Mouse (Mus musculus) telencephalon, adult 2 months (tissue): ENCODE results near the gene Ncor2.

Experiments used
- DNase-seq: peaks from one replicate; pipeline ENCODE4 v3.0.0-alpha.2; 2011; ENCODE audit warnings: low read depth, low spot score

Gene Ncor2

GRCm38 (mm10) chr5:125127920-125128319, 51.1 kb downstream of the Ncor2 start:
- no peak for DNase-seq

DNA sequence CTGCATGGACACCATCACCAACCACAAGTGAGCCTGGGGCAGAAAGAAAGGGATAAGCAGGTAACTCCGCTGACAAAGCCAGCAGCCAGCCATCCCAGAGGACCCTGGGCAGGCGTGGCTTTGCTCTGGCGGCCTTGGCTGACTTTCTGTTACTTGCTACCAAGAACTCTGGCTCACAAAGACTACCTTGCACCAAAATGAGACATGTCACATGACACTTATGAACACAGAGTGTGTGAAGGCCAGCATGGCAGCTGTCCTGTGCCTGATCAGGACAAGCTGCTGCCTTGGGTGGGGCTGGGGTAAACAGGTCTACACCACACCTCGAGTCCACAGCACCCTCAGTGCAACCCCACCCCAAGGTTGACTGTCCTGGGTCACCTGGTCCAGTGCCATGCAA, 51.6 kb downstream of the Ncor2 start:
- DNase-seq: no peak

GRCm38 (mm10) chr5:125125966-125126464, 53.0 kb downstream of the Ncor2 start:
- no peak for DNase-seq

DNA sequence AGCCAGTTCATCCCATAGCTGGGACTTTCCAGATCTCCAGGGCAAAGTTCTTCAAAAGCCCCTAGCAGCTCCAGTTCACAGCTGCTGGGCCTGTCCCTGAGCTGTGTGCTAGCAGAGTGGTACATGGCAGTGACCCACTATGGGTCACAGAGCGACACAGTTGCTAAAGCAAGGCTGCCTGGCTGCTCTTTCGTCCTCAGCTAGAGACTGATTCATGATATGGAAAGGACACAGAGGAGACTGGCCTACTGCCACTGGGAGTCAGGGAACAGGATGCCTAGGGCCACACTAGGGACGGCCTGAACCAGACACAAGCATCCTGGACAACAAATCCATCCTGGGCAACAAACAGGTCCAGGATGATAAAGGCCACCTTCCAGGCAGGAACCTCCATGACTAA, 53.8 kb downstream of the Ncor2 start:
- no peak for DNase-seq

DNA sequence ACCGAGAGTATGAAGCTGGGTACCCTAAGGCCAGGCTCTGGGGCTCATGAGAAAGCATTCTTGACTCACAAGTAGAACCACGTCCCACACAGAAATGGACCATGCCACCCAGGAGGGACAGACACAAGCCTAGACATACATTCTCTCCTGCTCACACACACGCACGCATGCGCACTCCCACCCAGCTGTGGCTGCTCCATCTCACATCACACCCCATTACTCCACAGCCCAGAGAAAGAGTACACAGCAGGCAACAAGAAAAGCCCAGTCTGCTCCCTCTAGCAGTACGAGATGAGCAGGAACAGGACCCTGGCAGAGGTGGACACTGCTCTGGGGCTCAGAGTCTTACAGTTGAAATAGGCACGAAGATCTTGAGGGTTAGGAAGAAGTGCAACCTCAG, 55.0 kb downstream of the Ncor2 start:
- no peak for DNase-seq

GRCm38 (mm10) chr5:125123206-125123605, 55.8 kb downstream of the Ncor2 start:
- no peak for DNase-seq

DNA sequence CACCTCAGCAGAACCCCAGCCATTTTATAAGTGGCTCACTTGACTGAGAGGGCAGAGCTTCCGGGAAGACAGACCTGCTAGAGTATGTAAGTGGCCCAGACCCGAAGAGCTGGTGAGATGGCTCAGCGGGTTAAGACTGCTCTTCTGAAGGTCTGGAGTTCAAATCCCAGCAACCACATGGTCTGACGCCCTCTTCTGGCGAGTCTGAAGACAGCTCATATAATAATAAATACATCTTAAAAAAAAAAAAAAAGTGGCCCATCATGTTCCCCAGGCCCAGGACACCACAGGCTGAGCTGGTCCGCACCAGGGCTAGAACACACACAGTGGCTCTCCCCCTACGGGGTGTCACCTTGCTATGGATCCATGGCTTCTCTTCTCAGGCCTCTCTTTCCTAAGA, 56.5 kb downstream of the Ncor2 start:
- DNase-seq: no peak

DNA sequence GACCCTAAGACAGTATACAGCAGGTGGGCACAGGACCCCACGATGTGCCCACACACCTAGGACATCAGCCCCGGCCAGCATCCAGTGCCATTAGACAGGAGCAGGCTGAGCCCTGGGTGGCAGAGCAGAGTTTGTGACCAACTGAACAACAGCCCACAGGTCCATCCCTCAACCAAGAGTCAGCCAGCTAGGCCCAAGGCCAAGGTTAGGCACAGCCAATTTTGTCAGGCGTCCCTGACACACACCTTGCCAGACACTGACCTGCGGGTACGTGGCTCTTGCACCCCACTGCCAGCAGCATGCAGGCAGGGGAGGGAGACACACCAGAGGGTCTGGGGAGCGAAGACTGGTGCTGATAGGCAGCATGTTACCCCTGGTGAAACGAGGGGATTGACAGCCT, 57.0 kb downstream of the Ncor2 start:
- DNase-seq: no peak

- DNase-seq: no peak
These were observed 58.3 kb downstream of the Ncor2 start for GRCm38 (mm10) chr5:125120517-125121303.

GRCm38 (mm10) chr5:125117238-125117637, 61.8 kb downstream of the Ncor2 start:
- no peak for DNase-seq

DNA sequence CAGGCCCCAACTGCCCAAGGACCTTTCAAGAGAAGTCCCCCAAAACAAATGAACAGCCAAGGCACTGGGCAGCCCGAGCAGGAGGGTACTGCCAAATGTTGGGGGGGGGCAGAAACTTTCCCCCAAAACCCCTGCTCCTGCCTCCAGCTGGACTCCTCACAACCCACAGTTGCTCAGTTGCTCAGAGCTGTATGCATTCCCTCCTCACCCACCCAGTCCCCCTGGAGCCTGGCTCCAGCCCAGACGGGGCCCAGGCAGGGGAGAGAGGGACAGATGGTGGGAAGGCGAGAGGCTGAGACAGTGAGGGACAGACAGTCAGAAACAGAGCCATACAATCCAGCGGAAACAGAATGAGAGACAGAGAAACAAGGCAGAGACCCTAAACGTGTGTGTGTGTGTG, 66.0 kb downstream of the Ncor2 start:
- DNase-seq: no peak

DNA sequence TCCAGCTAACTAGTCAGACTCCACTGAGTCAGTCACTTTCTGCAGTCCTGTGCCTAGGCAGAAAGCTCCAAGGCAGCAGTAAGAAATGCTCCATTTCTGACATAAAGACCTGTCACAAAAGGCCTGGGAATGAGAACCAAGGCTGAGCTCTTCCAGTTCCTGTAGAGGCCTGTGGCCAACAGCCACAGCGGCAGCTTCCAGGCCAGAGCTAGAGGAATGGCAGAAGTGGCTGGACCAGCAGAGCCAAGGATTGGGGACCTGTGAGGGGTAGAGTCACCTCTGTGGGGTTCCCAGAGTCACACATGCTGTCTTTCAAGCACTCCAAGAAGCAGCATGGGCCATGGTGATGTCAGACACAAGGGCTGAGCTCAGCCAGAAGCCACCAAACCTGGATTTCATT, 66.4 kb downstream of the Ncor2 start:
- no peak for DNase-seq

DNA sequence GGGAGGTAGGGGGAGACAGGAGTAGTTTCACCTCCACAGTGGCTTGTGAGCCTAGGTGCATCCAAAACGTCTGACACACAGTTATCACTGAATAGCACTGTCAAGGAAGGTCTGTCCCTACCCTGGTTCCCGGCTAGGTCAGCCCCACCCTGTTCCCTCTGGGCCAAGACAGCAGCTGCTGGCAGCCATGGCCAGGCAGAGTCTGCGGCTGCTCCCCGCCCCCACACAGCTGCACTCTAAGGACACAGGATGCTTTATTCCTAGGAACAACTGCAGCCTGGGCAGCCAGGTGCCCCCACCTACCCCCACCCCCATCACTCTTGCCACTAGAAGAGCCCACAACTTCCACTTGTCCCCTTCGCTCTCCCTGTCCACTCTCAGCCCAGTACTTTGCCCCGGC, 67.9 kb downstream of the Ncor2 start:
- DNase-seq: no peak

GRCm38 (mm10) chr5:125110722-125111121, 68.3 kb downstream of the Ncor2 start:
- DNase-seq: no peak

DNA sequence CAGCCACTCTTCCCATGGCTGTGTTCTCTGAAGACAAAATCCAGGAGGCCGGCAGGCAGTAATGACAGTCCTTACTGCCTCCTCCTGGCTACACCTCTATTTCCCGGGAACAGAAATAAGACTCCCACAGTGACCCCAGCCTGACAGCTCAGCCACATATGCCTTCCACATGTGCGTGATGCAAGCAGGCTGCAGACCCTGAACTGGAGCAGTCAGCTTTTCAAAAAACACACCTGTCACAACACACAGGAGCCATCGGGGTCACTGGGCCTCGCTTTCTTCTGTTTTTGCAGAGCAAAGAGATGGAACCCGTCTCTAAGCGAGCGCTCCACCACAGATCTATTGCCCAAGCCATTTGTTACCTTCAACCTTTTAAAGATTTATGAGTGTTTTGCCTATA, 68.8 kb downstream of the Ncor2 start:
- no peak for DNase-seq

DNA sequence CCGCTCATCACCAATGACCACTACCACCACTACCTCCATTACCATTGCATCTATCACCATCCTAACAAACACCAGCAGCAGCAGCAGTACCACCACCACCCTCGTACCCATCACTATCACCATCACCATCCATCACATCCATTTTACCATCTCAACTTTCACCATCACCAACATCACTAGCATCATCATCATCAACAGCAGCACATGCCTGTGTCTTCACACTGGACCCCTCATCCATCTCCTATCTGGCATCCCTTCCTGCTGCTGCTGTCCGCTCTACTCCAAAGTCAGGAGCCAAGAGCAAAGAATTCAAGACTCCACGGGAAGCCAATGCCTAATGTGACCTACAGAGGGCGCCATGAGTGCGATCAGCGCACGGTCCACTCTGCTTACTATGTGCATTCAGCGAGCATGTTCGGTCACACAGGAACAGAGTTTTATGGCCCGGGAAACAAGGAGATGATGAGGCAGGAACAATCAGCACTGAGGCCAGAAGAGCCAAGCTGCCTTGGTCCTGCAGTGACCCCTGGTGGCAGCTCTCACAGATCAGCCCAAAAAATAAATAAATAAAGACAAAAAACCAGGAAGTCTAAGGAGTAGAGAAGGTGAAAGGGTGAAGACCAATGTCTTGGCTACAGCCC, 71.9 kb downstream of the Ncor2 start:
- no peak for DNase-seq

GRCm38 (mm10) chr5:125106191-125106590, 72.8 kb downstream of the Ncor2 start:
- no peak for DNase-seq

DNA sequence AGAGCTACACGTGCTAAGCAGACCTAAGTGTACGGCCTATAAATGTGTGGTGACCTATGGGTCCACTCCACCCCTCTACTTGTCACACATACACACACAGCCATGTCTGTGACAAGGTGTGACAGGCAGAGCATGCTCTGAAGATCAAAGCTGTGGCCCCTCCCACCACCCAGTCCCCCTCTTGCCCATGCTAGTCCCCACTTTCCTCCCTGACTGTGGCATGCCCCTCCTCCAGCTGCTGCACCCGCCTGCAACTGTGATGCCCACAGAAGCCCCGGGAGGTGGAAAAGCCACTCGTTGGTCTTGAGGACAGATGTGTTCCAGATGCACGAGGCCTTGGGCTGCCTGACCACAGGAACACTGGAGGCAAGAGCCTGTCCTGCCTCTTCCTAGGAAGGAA, 74.2 kb downstream of the Ncor2 start:
- no peak for DNase-seq

GRCm38 (mm10) chr5:125103396-125103795, 75.6 kb downstream of the Ncor2 start:
- DNase-seq: no peak

DNA sequence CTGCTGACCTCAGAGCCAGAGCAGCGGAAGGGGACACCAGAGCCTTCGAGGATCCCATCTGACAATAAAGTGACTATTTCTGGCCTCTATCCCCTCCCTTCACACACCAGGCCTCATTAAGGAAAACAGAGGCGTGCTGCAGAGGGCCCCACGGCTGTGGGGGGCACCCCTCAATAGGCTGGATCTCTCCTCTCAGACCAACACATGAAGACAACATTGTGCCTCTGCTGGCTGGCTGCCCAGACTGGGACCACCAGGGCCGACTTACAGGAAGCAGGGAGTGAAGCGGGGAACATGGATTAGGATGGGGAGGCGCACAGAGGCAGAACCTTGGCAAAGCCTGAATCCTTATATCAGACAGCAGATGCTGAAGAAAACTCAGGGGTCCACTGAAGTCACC, 76.1 kb downstream of the Ncor2 start:
- DNase-seq: no peak

- DNase-seq: no peak
These were observed 76.7 kb downstream of the Ncor2 start for GRCm38 (mm10) chr5:125102352-125102751.

DNA sequence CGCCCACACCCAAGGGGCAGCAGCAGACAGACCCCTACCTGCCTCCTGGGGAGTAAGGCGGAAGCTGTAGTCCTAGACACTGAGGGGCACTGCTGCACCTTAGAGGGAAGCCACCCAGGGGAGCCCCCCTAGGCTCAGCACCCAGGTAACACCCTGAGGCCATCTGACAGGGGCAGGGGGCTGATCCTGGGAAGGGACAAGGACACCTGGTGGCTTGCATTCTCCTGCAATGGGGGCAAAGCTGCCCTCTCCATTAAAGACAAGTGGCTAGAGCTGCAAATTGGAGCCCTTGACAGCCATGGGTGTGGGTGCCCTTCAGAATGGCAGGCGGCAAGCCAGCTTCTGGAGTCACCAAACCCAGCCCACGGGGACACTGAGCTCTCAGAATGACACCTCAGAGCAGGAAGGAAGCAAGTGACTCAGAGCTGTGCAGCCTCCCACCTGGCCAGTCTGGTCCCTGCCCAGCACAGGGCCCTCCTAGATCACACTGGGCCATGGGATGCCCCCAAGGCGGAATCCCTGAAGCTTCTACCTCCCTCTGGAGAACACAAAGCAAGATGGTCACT, 79.2 kb downstream of the Ncor2 start:
- no peak for DNase-seq

DNA sequence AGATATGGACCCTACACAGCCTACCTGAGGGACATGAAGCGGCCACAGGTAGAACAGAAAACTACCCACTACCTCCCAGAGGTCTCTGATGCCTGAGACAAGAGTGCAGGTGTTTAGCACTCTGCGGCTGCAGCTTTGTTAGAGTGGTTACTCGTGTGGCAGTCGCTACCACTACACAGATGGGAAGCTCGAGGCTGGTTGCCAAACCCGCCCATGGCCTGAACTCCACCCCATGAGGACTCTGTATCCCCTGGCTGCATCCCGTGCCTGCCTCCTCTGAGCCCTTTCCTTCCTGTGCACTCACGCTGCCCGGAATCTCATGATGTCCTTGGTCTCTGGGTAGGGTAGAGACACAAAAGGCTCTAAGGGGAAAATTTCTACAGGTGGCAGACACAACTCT, 80.3 kb downstream of the Ncor2 start:
- DNase-seq: no peak
